Mouse (Mus musculus) erythroblast, embryonic 14.5 days (primary cell): ENCODE data around the gene Tmod2.

ENCODE experiments used
- GATA1 ChIP-seq: IDR thresholded peaks from 2 replicates; pipeline ENCODE4 v1.6.1; 2012; ENCODE audit warnings: low read length, inconsistent platforms, mixed read lengths
- TAL1 ChIP-seq: IDR thresholded peaks from 3 replicates; pipeline ENCODE4 v1.6.1; 2012; ENCODE audit warnings: low read length, inconsistent platforms, mixed read lengths

DNA sequence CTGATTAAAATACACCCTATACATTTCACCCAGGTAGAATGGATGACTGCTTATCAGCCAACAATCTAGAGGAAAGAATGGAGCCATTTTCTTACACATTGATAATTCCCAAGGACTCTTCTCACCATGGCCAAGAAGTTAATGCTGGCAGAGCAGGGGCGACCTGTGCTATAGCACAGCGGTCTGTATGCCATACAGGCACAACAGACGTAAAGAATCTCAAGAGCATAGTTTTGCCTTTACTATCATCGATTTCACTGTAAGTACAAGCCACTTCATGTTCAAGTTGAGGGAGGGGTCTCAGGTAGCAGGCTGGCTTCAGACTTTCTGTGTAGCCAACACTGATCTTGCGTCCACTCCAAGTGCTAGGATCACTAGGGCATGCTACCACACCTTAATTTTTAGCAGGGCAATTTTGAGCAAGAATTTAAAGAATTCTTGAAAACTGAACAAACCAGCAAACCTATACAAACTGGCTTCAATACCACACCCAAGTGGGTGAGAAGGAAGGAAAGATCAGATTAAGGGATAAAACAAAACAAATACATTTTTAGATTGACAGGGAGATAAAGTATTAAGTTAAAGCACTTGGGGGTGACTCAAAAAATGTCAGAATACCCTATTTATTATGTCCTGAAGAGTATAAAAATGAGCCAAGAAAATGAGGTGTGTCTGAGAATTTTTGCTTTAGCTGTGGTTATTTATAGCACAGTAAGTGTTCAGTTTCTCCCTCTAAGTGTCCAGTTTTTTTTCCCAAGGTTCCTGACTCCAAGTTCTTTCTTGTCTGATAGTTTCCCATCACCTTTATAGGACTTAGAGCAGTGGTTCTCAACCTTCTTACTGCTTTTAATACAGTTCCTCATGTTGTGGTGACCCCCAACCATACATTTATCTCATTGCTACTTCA, 39.8 kb downstream of the Tmod2 start:
- TF ChIP-seq GATA1 (no peak), TAL1 (no peak)
